Mouse (Mus musculus): Measurements from ENCODE around the gene Slk. TPM values are rescaled to one million over a fixed set of nuclear protein-coding genes. Genes with fewer than 3 reads are reported as not detected.
A peak's percentile ranks its signal among the peaks of the same experiment; 100 is the strongest.
"Not testable (repeated sequence)": the region's sequence is repeated elsewhere in the genome, so short reads cannot be mapped to it uniquely, and the experiment has no call there.

Gene Slk
- polyA plus RNA-seq, 1 experiment, result 5.3 TPM

GRCm38 (mm10) chr19:47565031-47565654 lies 14.3 kb upstream of the Slk start:
- Histone ChIP-seq H3K27me3 (ENCODE audit: control insufficient read depth, insufficient read depth, low read length) (no peaks in the 10 kb centered on the region), H3K27ac (ENCODE audit: insufficient read depth, low read length) (no peak overlapping the region), H3K4me3 (ENCODE audit: extremely low read depth, insufficient read depth, insufficient read length) (no peak overlapping the region), H3K36me3 (ENCODE audit: control insufficient read depth, insufficient read depth, low read length) (no peaks in the 10 kb centered on the region), H3K4me1 (ENCODE audit: control insufficient read depth, insufficient read depth, insufficient read length) (no peaks in the 10 kb centered on the region)
- DNase-seq (ENCODE audit: low read depth in 1 of 2, low spot score in 2 of 2), result no peak
- TF ChIP-seq CTCF (IDR thresholded peaks at IDR 0.05; ENCODE audit: extremely low read depth, insufficient read depth, insufficient read length, insufficient replicate concordance), result no peak
- TF ChIP-seq POLR2A (IDR thresholded peaks at IDR 0.05; ENCODE audit: low read depth, low read length), result no peak
- 92% methylated on average over 17 of the region's 17 CpGs for WGBS

GRCm38 (mm10) chr19:47565994-47566393 lies 13.5 kb upstream of the Slk start:
- Histone ChIP-seq H3K4me3 (ENCODE audit: extremely low read depth, insufficient read depth, insufficient read length) (no peak overlapping the region), H3K4me1 (ENCODE audit: control insufficient read depth, insufficient read depth, insufficient read length) (no peaks in the 10 kb centered on the region), H3K27me3 (ENCODE audit: control insufficient read depth, insufficient read depth, low read length) (no peaks in the 10 kb centered on the region), H3K36me3 (ENCODE audit: control insufficient read depth, insufficient read depth, low read length) (no peaks in the 10 kb centered on the region), H3K27ac (ENCODE audit: insufficient read depth, low read length) (no peak overlapping the region)
- no peak for DNase-seq (ENCODE audit: low read depth in 1 of 2, low spot score in 2 of 2)
- TF ChIP-seq CTCF (IDR thresholded peaks at IDR 0.05; ENCODE audit: extremely low read depth, insufficient read depth, insufficient read length, insufficient replicate concordance), result no peak
- 92% methylated on average over 8 of the region's 8 CpGs for WGBS

GRCm38 (mm10) chr19:47570042-47570441 lies 9.4 kb upstream of the Slk start:
- Histone ChIP-seq H3K4me1 (ENCODE audit: control insufficient read depth, insufficient read depth, insufficient read length) (no peaks in the 10 kb centered on the region), H3K27ac (ENCODE audit: insufficient read depth, low read length) (no peak overlapping the region), H3K4me3 (ENCODE audit: extremely low read depth, insufficient read depth, insufficient read length) (no peak overlapping the region), H3K36me3 (ENCODE audit: control insufficient read depth, insufficient read depth, low read length) (no peaks in the 10 kb centered on the region), H3K27me3 (ENCODE audit: control insufficient read depth, insufficient read depth, low read length) (no peaks in the 10 kb centered on the region)
- DNase-seq (ENCODE audit: low read depth in 1 of 2, low spot score in 2 of 2), result no peak
- no peak for TF ChIP-seq CTCF (IDR thresholded peaks at IDR 0.05; ENCODE audit: extremely low read depth, insufficient read depth, insufficient read length, insufficient replicate concordance)
- no peak for TF ChIP-seq POLR2A (IDR thresholded peaks at IDR 0.05; ENCODE audit: low read depth, low read length)
- WGBS, result 92% methylated on average over 5 of the region's 5 CpGs

GRCm38 (mm10) chr19:47571981-47572380 lies 7.5 kb upstream of the Slk start:
- not testable (repeated sequence) for DNase-seq (ENCODE audit: low read depth in 1 of 2, low spot score in 2 of 2); H3K36me3 ChIP-seq (ENCODE audit: control insufficient read depth, insufficient read depth, low read length); H3K4me3 ChIP-seq (ENCODE audit: extremely low read depth, insufficient read depth, insufficient read length); H3K4me1 ChIP-seq (ENCODE audit: control insufficient read depth, insufficient read depth, insufficient read length); H3K27ac ChIP-seq (ENCODE audit: insufficient read depth, low read length); H3K27me3 ChIP-seq (ENCODE audit: control insufficient read depth, insufficient read depth, low read length)
- WGBS, result 85% methylated on average over 4 of the region's 4 CpGs

GRCm38 (mm10) chr19:47573718-47574117 lies 5.8 kb upstream of the Slk start:
- no peaks in the 10 kb centered on the region for H3K36me3 ChIP-seq (ENCODE audit: control insufficient read depth, insufficient read depth, low read length)
- no peak overlapping the region for H3K27ac ChIP-seq (ENCODE audit: insufficient read depth, low read length)
- no peaks in the 10 kb centered on the region for H3K27me3 ChIP-seq (ENCODE audit: control insufficient read depth, insufficient read depth, low read length)
- DNase-seq (ENCODE audit: low read depth in 1 of 2, low spot score in 2 of 2), result no peak
- TF ChIP-seq CTCF (IDR thresholded peaks at IDR 0.05; ENCODE audit: extremely low read depth, insufficient read depth, insufficient read length, insufficient replicate concordance) (no peak), POLR2A (IDR thresholded peaks at IDR 0.05; ENCODE audit: low read depth, low read length) (no peak)
- H3K4me1 ChIP-seq (ENCODE audit: control insufficient read depth, insufficient read depth, insufficient read length), result no peaks in the 10 kb centered on the region
- WGBS, result 55% methylated on average over 3 of the region's 3 CpGs
- no peak overlapping the region for H3K4me3 ChIP-seq (ENCODE audit: extremely low read depth, insufficient read depth, insufficient read length)

- Histone ChIP-seq H3K4me1 (ENCODE audit: control insufficient read depth, insufficient read depth, insufficient read length) (peaks cover 6% of the 10 kb centered on the region), H3K27ac (ENCODE audit: insufficient read depth, low read length) (peak overlapping the region; percentile 60), H3K36me3 (ENCODE audit: control insufficient read depth, insufficient read depth, low read length) (no peaks in the 10 kb centered on the region), H3K4me3 (ENCODE audit: extremely low read depth, insufficient read depth, insufficient read length) (peak overlapping the region; percentile 71; the same call in 1 of the 2 replicates), H3K27me3 (ENCODE audit: control insufficient read depth, insufficient read depth, low read length) (no peaks in the 10 kb centered on the region)
- DNase-seq (ENCODE audit: low read depth in 1 of 2, low spot score in 2 of 2), result no peak
- WGBS, result 46% methylated on average over 13 of the region's 13 CpGs
- TF ChIP-seq POLR2A (IDR thresholded peaks at IDR 0.05; ENCODE audit: low read depth, low read length) (no peak), CTCF (IDR thresholded peaks at IDR 0.05; ENCODE audit: extremely low read depth, insufficient read depth, insufficient read length, insufficient replicate concordance) (no peak)
Measured at GRCm38 (mm10) chr19:47578581-47579224, 775 bp upstream of the Slk start.
